Mouse (Mus musculus) liver, postnatal 0 days (tissue): ENCODE measurements around the gene Slc7a1. TPM values are rescaled to one million over a fixed set of nuclear protein-coding genes. Genes with fewer than 3 reads are reported as not detected.
"Not testable (repeated sequence)": the region's sequence is repeated elsewhere in the genome, so short reads cannot be mapped to it uniquely, and the experiment has no call there.

Experiments
- ATAC-seq: fragments of 200-750 bp; cut with Nextera tagmentation; 2 replicates; pipeline ENCODE4 v1.8.0; 2017; ENCODE audit warnings: mild to moderate bottlenecking, moderate library complexity
- DNase-seq: peaks from one replicate; pipeline ENCODE4 v3.0.0-alpha.2; 2016
- H3K27ac ChIP-seq: fragments of 300-500 bp; sonication (generic); 2 replicates; pipeline ENCODE4 v1.5.1; 2014; ENCODE audit warnings: antibody characterized with exemption, moderate library complexity, mild to moderate bottlenecking, low read depth
- H3K27me3 ChIP-seq: fragments of 300-500 bp; sonication (generic); 2 replicates; pipeline ENCODE4 v1.6.1; 2014; ENCODE audit warnings: low read length, control low read depth, mixed read lengths; ENCODE audit not compliant: insufficient read depth
- H3K36me3 ChIP-seq: fragments of 300-500 bp; sonication (generic); replicated peaks from 2 replicates; pipeline ENCODE4 v1.6.1; 2014; ENCODE audit warnings: mild to moderate bottlenecking, control low read depth, low read length, moderate library complexity, mixed read lengths; ENCODE audit not compliant: insufficient read depth
- H3K4me1 ChIP-seq: fragments of 300-500 bp; sonication (generic); 2 replicates; pipeline ENCODE4 v1.6.1; 2014; ENCODE audit warnings: antibody characterized with exemption, mild to moderate bottlenecking, control low read depth; ENCODE audit not compliant: insufficient read depth
- H3K4me2 ChIP-seq: fragments of 300-500 bp; sonication (generic); 2 replicates; pipeline ENCODE4 v1.6.1; 2014; ENCODE audit warnings: low read depth, mild to moderate bottlenecking, low read length, moderate library complexity, mixed read lengths
- H3K4me3 ChIP-seq: fragments of 300-500 bp; sonication (generic); 2 replicates; pipeline ENCODE4 v1.5.1; 2014; ENCODE audit warnings: low read depth, low read length
- H3K9ac ChIP-seq: fragments of 300-500 bp; sonication (generic); replicated peaks from 2 replicates; pipeline ENCODE4 v1.6.1; 2014; ENCODE audit warnings: mild to moderate bottlenecking, moderate library complexity
- H3K9me3 ChIP-seq: fragments of 300-500 bp; sonication (generic); 2 replicates; pipeline ENCODE4 v1.6.1; 2016; ENCODE audit warnings: mild to moderate bottlenecking, control low read depth, low read length, mixed read lengths
- CTCF ChIP-seq: sonication (generic); IDR thresholded peaks from 2 replicates; pipeline ENCODE4 v1.5.1; 2016; ENCODE audit warnings: antibody characterized with exemption, low read depth
- EP300 ChIP-seq: IDR thresholded peaks from 2 replicates; pipeline ENCODE4 v1.6.1; 2016; ENCODE audit warnings: antibody characterized with exemption, low read depth, mild to moderate bottlenecking
- WGBS: fragments of 180-500 bp; shearing (Covaris S2); extraction: QIAGEN DNeasy Blood & Tissue Kit; methylation state at CpG from one replicate; pipeline ENCODE4 v1.1.7; 2014; ENCODE audit not compliant: insufficient replicate concordance; 5-methylcytosine and 5-hydroxymethylcytosine counted together
- polyA plus RNA-seq: library from polyadenylated mRNA; unstranded; fragments of >200 nt; fragmentation: Nextera tagmentation; extraction: Ambion mirVana; gene quantifications from 2 replicates; pipeline ENCODE4 v1.2.1, GENCODE M21; 2015

Slc7a1 gene
- polyA plus RNA-seq, 1 experiment from 2014 or later, result 6.5 TPM

DNA sequence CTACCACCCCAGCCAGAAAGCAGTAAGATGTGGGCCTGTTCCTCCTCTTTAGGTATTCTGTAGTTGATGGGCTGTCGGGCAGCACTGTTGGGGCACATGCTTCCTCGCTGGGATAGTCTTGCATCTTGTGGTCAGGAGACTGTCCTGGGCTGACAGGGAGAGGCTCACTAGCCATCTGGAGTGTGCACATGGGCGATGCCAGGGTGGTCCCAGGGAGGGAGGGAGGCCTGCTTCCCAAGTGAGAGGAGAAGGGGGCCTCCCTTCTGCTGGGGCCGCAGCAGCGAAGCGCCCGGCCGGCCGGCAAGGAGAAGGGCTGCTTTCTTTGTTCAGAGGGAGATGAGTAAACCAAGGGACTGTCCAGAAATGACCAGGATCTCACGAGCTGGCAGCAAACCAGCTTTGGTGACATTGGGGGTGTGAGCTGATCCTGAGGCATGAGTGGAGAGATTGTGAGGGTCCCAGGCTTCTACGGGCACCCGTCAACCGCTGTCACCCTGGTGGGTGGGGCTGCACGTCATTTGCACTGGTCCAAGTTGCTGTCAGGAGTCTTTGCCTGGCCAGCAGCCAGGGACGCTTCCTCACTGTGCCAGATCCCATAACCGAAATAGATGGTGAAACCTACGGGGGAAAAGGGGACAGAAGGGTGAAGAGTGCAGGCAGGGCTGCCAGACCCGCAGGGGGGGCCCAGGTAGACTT, 67.6 kb downstream of the Slc7a1 start:
- DNase-seq, result no peak
- Histone ChIP-seq H3K4me2 (no peak overlapping the region), H3K27me3 (no peaks in the 10 kb centered on the region), H3K9ac (no peak overlapping the region), H3K27ac (no peak overlapping the region), H3K4me1 (no peaks in the 10 kb centered on the region), H3K9me3 (no peaks in the 10 kb centered on the region), H3K4me3 (no peak overlapping the region), H3K36me3 (peaks cover 29% of the 10 kb centered on the region)
- 90% methylated on average over 18 of the region's 18 CpGs for WGBS
- TF ChIP-seq EP300, result no peak
- TF ChIP-seq CTCF, result no peak
- no peak for ATAC-seq

DNA sequence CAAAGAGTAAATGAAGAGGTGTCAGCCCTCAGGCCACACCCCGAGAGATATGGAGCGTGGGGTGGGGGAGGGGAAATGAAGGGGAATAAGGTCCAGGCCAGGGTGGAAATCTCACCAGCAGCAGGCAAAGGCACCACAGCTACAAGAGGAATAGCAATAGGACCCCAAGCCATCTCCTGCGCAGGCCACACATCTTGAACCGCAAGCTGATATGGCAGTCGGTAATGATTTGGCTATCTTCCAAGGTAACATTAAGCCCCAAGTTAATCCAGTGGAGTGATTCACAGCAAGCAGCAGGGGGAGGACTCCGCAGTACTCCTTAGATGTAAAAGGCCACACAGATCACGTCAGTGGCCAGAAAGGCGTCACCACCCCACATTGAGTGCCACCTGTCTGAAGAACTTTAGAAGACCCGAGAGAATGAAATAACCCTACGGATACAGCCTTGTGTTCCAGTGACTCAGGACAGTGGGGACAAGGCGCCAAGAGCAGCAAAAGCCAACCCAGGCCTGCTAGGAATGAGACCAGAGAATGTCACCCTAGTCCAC, 68.4 kb downstream of the Slc7a1 start:
- TF ChIP-seq CTCF, result no peak
- no peak for TF ChIP-seq EP300
- Histone ChIP-seq H3K4me1 (no peaks in the 10 kb centered on the region), H3K27me3 (no peaks in the 10 kb centered on the region), H3K4me3 (no peak overlapping the region), H3K36me3 (peaks cover 26% of the 10 kb centered on the region), H3K9ac (no peak overlapping the region), H3K4me2 (no peak overlapping the region), H3K9me3 (no peaks in the 10 kb centered on the region), H3K27ac (no peak overlapping the region)
- DNase-seq (no peak), ATAC-seq (no peak)
- 85% methylated on average over 11 of the region's 11 CpGs for WGBS

- WGBS, result 90% methylated on average over 3 of the region's 3 CpGs
Measured at GRCm38 (mm10) chr5:148328982-148329381, 70.7 kb downstream of the Slc7a1 start.

GRCm38 (mm10) chr5:148326295-148326694, 73.4 kb downstream of the Slc7a1 start:
- H3K4me2 ChIP-seq, ATAC-seq, H3K27me3 ChIP-seq, H3K9me3 ChIP-seq, H3K9ac ChIP-seq, H3K27ac ChIP-seq, H3K4me3 ChIP-seq, H3K36me3 ChIP-seq, H3K4me1 ChIP-seq, DNase-seq: not testable (repeated sequence)
- WGBS, result 84% methylated on average over 9 of the region's 9 CpGs

More at GRCm38 (mm10) chr5:148328982-148329381, 70.7 kb downstream of the Slc7a1 start:
- H3K9ac ChIP-seq, result no peak overlapping the region
- H3K36me3 ChIP-seq, result peaks cover 18% of the 10 kb centered on the region
- no peak for DNase-seq
- no peak overlapping the region for H3K4me2 ChIP-seq
- ATAC-seq, result no peak
- TF ChIP-seq EP300 (no peak), CTCF (no peak)
- no peak overlapping the region for H3K27ac ChIP-seq
- H3K27me3 ChIP-seq, result no peaks in the 10 kb centered on the region
- H3K4me1 ChIP-seq, result no peaks in the 10 kb centered on the region
- H3K4me3 ChIP-seq, result no peak overlapping the region
- no peaks in the 10 kb centered on the region for H3K9me3 ChIP-seq

DNA sequence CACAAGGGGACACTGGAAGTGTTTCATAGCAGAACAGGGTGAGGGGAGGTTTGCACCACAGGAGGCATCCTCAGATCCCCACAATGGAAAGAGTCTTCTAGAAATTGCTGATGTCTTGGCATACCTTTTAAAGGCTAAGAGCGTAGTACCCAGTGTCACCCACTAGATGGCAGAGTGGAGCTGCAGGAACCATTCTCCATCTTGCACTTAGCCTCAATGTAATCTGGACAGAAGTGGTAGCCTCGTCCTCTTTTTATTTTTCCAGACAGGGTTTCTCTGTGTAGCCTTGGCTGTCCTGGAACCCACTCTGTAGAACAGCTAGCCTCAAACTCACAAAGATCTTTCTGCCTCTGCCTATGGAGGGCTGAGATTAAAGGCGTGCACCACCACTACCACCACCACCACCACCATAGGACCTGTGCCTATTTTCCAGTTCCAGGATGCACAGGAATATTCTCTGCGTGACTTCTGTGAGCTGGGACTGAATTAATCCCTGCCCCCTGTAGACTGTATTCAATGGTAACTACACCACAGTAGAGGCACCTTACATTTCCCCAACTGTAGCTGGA, 74.3 kb downstream of the Slc7a1 start:
- WGBS, result 43% methylated on average over 4 of the region's 4 CpGs
- Histone ChIP-seq H3K27ac (no peak overlapping the region), H3K9ac (no peak overlapping the region), H3K36me3 (no peaks in the 10 kb centered on the region), H3K4me1 (no peaks in the 10 kb centered on the region), H3K4me3 (no peak overlapping the region), H3K4me2 (no peak overlapping the region), H3K27me3 (no peaks in the 10 kb centered on the region), H3K9me3 (no peaks in the 10 kb centered on the region)
- no peak for ATAC-seq
- TF ChIP-seq CTCF, result peak; percentile 97
- no peak for TF ChIP-seq EP300
- peak; percentile 59 for DNase-seq

GRCm38 (mm10) chr5:148314931-148315330, 84.8 kb downstream of the Slc7a1 start:
- H3K27me3 ChIP-seq, result no peaks in the 10 kb centered on the region
- no peak overlapping the region for H3K4me2 ChIP-seq
- DNase-seq (no peak), ATAC-seq (no peak)
- no peaks in the 10 kb centered on the region for H3K36me3 ChIP-seq
- no peak for TF ChIP-seq EP300
- no peak for TF ChIP-seq CTCF
- H3K9me3 ChIP-seq, result no peaks in the 10 kb centered on the region
- no peaks in the 10 kb centered on the region for H3K4me1 ChIP-seq
- no peak overlapping the region for H3K9ac ChIP-seq
- H3K4me3 ChIP-seq, result no peak overlapping the region
- WGBS, result 75% methylated on average over 5 of the region's 5 CpGs
- H3K27ac ChIP-seq, result no peak overlapping the region
